Mouse (Mus musculus) frontal cortex, postnatal 36 days (tissue): ENCODE measurements at regions not wholly inside any gene's neighbourhood (a gene's known extent, or its start where the extent isn't known, plus 50 kb on each side); places are given as distances from the start of the nearest gene placed in this dataset.

Experiments
- DNase-seq, 2 experiments: peaks; one replicate each; pipeline ENCODE4 v3.0.0; 2022; ENCODE audit warnings: low spot score in 2 of 2

GRCm38 (mm10) chr10:38516636-38517035 is 304.9 kb downstream of the Rfpl4b start:
- peak in 1 of 2 experiments; percentile 1 for DNase-seq
